In genomic region chr1:153741551-153742316, GRCm38 (mm10) we compare ENCODE assay signal across 8 mouse cellular contexts. TPM values are rescaled to one million over a fixed set of nuclear protein-coding genes. Genes with fewer than 3 reads are reported as not detected.
A peak's percentile ranks its signal among the peaks of the same experiment; 100 is the strongest.
DNase-seq lines count a peak whose midpoint lies in the region; ATAC-seq lines count a peak whose summit lies in the region.

No protein-coding gene starts in this region.

- H3K9ac ChIP-seq in kidney, embryonic 15.5 days: no peak overlapping the region
- no peak overlapping the region; the same call in 1 of the 2 replicates for H3K9ac ChIP-seq in embryonic facial prominence, embryonic 11.5 days (replicated peaks; ENCODE audit: low read length)
- peak overlapping the region; percentile 60 for H3K9ac ChIP-seq in hindbrain, embryonic 13.5 days
- H3K9ac ChIP-seq in midbrain, embryonic 16.5 days (ENCODE audit: low read depth, low read length): no peak overlapping the region

- peaks cover 48% of the 10 kb centered on the region for H3K27me3 ChIP-seq in kidney, embryonic 15.5 days
- H3K27me3 ChIP-seq in embryonic facial prominence, embryonic 11.5 days (ENCODE audit: control insufficient read depth, insufficient read depth, low read length): peaks cover 6% of the 10 kb centered on the region
- peaks cover 18% of the 10 kb centered on the region; the same call in 1 of the 2 replicates for H3K27me3 ChIP-seq in hindbrain, embryonic 13.5 days
- H3K27me3 ChIP-seq in midbrain, embryonic 16.5 days (ENCODE audit: control insufficient read depth, insufficient read depth, low read depth, low read length): no peaks in the 10 kb centered on the region

- WGBS in kidney, embryonic 15.5 days: 62% methylated on average over 18 of the region's 18 CpGs
- 48% methylated on average over 18 of the region's 18 CpGs for WGBS in embryonic facial prominence, embryonic 11.5 days
- 58% methylated on average over 18 of the region's 18 CpGs for WGBS in hindbrain, embryonic 13.5 days
- 51% methylated on average over 18 of the region's 18 CpGs for WGBS in midbrain, embryonic 16.5 days

- intact Hi-C loops in left cerebral cortex, postnatal 4 days (cut with DNase I): loop anchor here (1.0 to 10.0 kb wide), 2 partner anchors 184 to 257 kb away; partner anchors contain the start of gene Dhx9
- intact Hi-C loops in left cerebral cortex, postnatal 36 days (cut with DNase I): loop anchor here (1.0 to 5.0 kb wide), 2 partner anchors 74 to 182 kb away; no protein-coding TSS in a partner anchor

- H3K4me1 ChIP-seq in kidney, embryonic 15.5 days: peaks cover 28% of the 10 kb centered on the region
- H3K4me1 ChIP-seq in embryonic facial prominence, embryonic 11.5 days (ENCODE audit: control insufficient read depth, insufficient read depth, low read length): no peaks in the 10 kb centered on the region; the same call in 1 of the 2 replicates
- peaks cover 81% of the 10 kb centered on the region for H3K4me1 ChIP-seq in hindbrain, embryonic 13.5 days (replicated peaks)
- peaks cover 42% of the 10 kb centered on the region for H3K4me1 ChIP-seq in midbrain, embryonic 16.5 days (ENCODE audit: control insufficient read depth, insufficient read depth, low read length)

- H3K9me3 ChIP-seq in kidney, embryonic 15.5 days (replicated peaks): no peaks in the 10 kb centered on the region
- no peaks in the 10 kb centered on the region for H3K9me3 ChIP-seq in embryonic facial prominence, embryonic 11.5 days (replicated peaks; ENCODE audit: control insufficient read depth, low read length)
- no peaks in the 10 kb centered on the region for H3K9me3 ChIP-seq in hindbrain, embryonic 13.5 days
- no peaks in the 10 kb centered on the region for H3K9me3 ChIP-seq in midbrain, embryonic 16.5 days (replicated peaks; ENCODE audit: control insufficient read depth, low read length, poor library complexity, severe bottlenecking)

- H3K4me3 ChIP-seq in kidney, embryonic 15.5 days (replicated peaks): peak overlapping the region; percentile 44
- H3K4me3 ChIP-seq in embryonic facial prominence, embryonic 11.5 days (ENCODE audit: low read depth, low read length): peak overlapping the region; percentile 39; the same call in 1 of the 2 replicates
- peak overlapping the region; percentile 49 for H3K4me3 ChIP-seq in hindbrain, embryonic 13.5 days
- H3K4me3 ChIP-seq in midbrain, embryonic 16.5 days (ENCODE audit: low read depth, low read length): peak overlapping the region; percentile 47

- no peak overlapping the region for H3K27ac ChIP-seq in kidney, embryonic 15.5 days
- H3K27ac ChIP-seq in embryonic facial prominence, embryonic 11.5 days (replicated peaks; ENCODE audit: low read depth, low read length): no peak overlapping the region
- H3K27ac ChIP-seq in hindbrain, embryonic 13.5 days: no peak overlapping the region; the same call in 1 of the 2 replicates
- H3K27ac ChIP-seq in midbrain, embryonic 16.5 days (ENCODE audit: low read length): no peak overlapping the region

- ATAC-seq in kidney, embryonic 15.5 days (replicated peaks; ENCODE audit: low FRiP score): no peak
- ATAC-seq in embryonic facial prominence, embryonic 11.5 days (replicated peaks; ENCODE audit: insufficient number of reproducible peaks, low FRiP score, low TSS enrichment, low read depth): no peak
- ATAC-seq in hindbrain, embryonic 13.5 days (ENCODE audit: low FRiP score): no peak
- ATAC-seq in midbrain, embryonic 16.5 days: no peak

- H3K36me3 ChIP-seq in kidney, embryonic 15.5 days: no peaks in the 10 kb centered on the region
- H3K36me3 ChIP-seq in embryonic facial prominence, embryonic 11.5 days (replicated peaks; ENCODE audit: control insufficient read depth, insufficient read depth, low read depth, low read length): no peaks in the 10 kb centered on the region
- peaks cover 6% of the 10 kb centered on the region for H3K36me3 ChIP-seq in hindbrain, embryonic 13.5 days
- H3K36me3 ChIP-seq in midbrain, embryonic 16.5 days (ENCODE audit: control insufficient read depth, insufficient read depth, low read length): no peaks in the 10 kb centered on the region

- H3K4me2 ChIP-seq in kidney, embryonic 15.5 days: peak overlapping the region; percentile 80
- peak overlapping the region; percentile 11; the same call in 1 of the 2 replicates for H3K4me2 ChIP-seq in embryonic facial prominence, embryonic 11.5 days (ENCODE audit: low read depth, low read length)
- H3K4me2 ChIP-seq in hindbrain, embryonic 13.5 days: peak overlapping the region; percentile 76
- H3K4me2 ChIP-seq in midbrain, embryonic 16.5 days (ENCODE audit: low read length): peak overlapping the region; percentile 75

- DNase-seq in kidney, postnatal 36 days: no peak
- DNase-seq in embryonic facial prominence, embryonic 11.5 days (ENCODE audit: low spot score): no peak
- no peak for DNase-seq in left cerebral cortex, postnatal 4 days
- no peak for DNase-seq in left cerebral cortex, postnatal 36 days (ENCODE audit: low spot score in 2 of 2)
- DNase-seq in urinary bladder, postnatal 10 days (ENCODE audit: low spot score): no peak

RNA-seq across cellular contexts. Expression of gene Rgs16, which starts 1.6 kb away (rescaled TPM):
- 4.7 and 4.9 TPM in 2 replicates for polyA plus RNA-seq in kidney, embryonic 15.5 days (2015; fragmentation: Nextera tagmentation; extraction: Ambion mirVana)
- polyA plus RNA-seq in embryonic facial prominence, embryonic 11.5 days (2014; fragmentation: Nextera tagmentation; extraction: Ambion mirVana): 6.5 and 6.7 TPM in 2 replicates
- 21.2 and 26.0 TPM in 2 replicates for polyA plus RNA-seq in hindbrain, embryonic 13.5 days (2015; fragmentation: Nextera tagmentation; extraction: Ambion mirVana)
- polyA plus RNA-seq in midbrain, embryonic 16.5 days (2015; fragmentation: Nextera tagmentation; extraction: Ambion mirVana): 21.8 and 31.3 TPM in 2 replicates
- 1 to 10 TPM; 7.2 to 7.8 TPM for total RNA-seq in left cerebral cortex, postnatal 4 days (2021)
- total RNA-seq in left cerebral cortex, postnatal 36 days (2021): 1 to 10 TPM; 8.4 to 9.5 TPM

RNA-seq across cellular contexts. Expression of gene Rnasel, which starts 7.5 kb away (rescaled TPM):
- 10.4 and 11.6 TPM in 2 replicates for polyA plus RNA-seq in kidney, embryonic 15.5 days (2015; fragmentation: Nextera tagmentation; extraction: Ambion mirVana)
- polyA plus RNA-seq in embryonic facial prominence, embryonic 11.5 days (2014; fragmentation: Nextera tagmentation; extraction: Ambion mirVana): 14.5 and 15.0 TPM in 2 replicates
- polyA plus RNA-seq in hindbrain, embryonic 13.5 days (2015; fragmentation: Nextera tagmentation; extraction: Ambion mirVana): 53.7 and 53.8 TPM in 2 replicates
- polyA plus RNA-seq in midbrain, embryonic 16.5 days (2015; fragmentation: Nextera tagmentation; extraction: Ambion mirVana): 36.2 and 45.6 TPM in 2 replicates
- 10 to 100 TPM; 33.7 to 34.4 TPM for total RNA-seq in left cerebral cortex, postnatal 4 days (2021)
- total RNA-seq in left cerebral cortex, postnatal 36 days (2021): 10 to 100 TPM; 10.1 to 10.6 TPM

Comparison
In these comparisons a context has a peak if more than half of its experiments do, and no peak if none do; other contexts are left out.
1. H3K4me2 ChIP-seq: peak in every context shown above with its lines; median percentile 80 in kidney, embryonic 15.5 days; 76 in hindbrain, embryonic 13.5 days; 75 in midbrain, embryonic 16.5 days; 11 in embryonic facial prominence, embryonic 11.5 days.